Mouse (Mus musculus): Measurements from ENCODE around the gene AY358078.

GRCm38 (mm10) chr14:51778865-51779481 lies 20.9 kb upstream of the AY358078 start:
- TF ChIP-seq CTCF (conservative IDR thresholded peaks at IDR 0.05; ENCODE audit: low read length) (no peak), POU5F1 (IDR thresholded peaks at IDR 0.05; ENCODE audit: borderline replicate concordance, low read length) (no peak)
